Mouse (Mus musculus): ENCODE measurements around the gene Raph1.

Gene Raph1

DNA sequence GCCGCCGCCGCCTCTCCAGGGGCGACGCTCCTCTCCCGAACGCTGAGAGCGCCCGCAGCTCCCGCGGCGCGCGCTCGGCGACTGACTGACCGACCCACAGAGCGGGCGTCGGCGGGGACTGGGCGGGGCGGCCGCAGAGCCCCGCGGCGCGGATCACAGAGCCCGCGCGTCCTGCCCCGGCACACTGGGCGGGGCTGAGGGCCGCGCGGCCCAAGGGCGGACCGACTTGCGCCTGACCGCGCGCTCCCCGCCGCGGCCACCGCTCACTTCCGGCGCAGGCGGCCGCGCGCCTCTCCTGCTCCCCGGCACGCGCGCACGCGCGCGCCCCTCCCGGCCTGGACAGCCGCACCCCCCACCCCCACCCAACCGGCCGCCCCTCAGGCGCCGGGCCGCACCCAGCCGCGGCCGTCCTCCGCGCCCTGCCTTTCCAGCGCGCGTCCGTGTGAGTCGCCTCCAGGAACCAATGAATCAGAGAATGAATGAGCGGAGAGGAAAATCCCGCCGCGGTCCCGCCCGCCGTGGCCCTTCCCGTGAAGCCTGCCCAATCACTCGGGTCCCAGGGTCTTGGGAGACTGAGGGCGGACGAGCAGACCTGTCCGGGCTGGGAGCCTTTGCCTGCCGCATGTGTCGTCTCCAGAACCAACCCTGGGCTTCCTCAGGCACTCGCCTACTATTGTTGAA, at the start of gene Raph1:
Gene Raph1 (minus strand): TSS at position 474 of the 681 bp plus-strand sequence.
- peak; percentile 87 for DNase-seq

DNA sequence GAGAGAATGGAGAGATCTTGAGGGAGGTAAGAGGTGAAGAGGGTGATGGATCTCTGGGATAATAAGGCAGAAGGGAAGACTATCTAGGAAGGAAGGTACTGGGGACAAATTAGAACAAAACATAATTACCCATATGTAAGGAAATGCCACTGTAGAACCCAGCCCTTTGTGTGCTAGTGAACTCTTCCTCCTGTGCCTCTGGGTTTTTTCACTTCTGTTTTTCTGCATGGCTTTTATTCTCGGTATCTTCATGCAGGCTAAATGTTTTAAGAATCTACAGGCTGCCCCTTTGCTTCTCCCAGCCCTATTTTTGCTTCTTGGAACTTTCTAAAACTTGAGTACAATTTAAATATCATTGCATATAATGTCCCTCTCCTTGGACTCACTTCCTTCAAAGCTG, 48.8 kb upstream of the Raph1 start:
- DNase-seq, result no peak

DNA sequence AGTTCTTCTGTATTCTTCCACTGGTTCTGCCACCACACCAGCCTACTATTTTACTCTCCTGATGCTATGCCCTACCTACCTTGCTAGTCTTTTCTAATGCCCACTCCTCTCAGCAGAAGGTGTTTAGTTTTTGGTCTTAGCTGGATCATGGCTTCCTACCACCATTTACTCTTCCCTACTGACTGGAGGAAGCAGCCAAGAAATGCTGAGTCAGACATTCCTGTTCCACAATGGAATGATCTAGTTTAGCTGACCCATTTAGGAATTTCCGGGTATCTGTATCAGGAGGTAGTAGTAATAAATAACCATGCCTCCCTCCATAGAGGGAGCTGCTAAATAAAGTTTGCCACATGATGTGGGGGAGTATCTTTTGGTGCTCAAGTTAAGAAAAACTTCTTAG, 48.0 kb upstream of the Raph1 start:
- no peak for DNase-seq

DNA sequence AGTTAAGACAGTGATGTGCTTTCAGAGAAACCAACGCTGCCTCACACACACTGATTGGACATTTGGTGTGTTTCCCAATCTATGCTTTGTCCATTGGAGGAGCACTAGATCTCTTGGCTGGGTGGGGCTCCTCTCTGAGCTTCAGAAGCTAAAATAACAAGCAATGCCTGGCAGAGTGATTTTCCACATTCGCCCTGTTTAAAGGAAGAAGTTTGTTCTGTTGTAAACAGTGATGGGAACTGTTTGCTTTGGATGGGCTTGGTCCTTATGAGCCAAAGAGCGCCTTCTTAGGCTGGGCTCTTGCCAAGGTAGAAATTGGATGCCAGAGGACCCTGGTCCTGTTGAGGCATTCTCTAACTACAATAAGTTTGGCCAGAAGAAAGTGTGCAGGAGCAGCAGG, 45.1 kb upstream of the Raph1 start:
- DNase-seq, result no peak

DNA sequence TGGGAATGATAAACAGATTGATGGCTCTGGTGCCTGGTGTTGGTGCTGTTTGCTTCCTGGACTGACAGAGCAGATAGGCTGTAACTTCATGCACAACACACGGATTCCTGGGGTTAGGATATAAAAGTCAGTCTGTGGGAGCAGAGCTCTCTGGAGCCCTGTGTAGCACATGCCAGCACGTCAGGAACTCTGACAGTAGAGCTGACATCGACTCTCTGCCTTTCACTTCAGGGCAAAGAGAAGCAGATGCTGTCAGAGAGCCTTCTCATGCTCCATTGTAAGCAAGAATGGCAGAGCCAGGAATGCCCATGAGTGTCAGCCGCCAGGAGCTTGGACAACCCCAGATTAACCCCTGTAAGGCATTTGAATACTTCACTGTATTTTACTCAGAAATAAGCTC, 43.7 kb upstream of the Raph1 start:
- DNase-seq, result no peak

DNA sequence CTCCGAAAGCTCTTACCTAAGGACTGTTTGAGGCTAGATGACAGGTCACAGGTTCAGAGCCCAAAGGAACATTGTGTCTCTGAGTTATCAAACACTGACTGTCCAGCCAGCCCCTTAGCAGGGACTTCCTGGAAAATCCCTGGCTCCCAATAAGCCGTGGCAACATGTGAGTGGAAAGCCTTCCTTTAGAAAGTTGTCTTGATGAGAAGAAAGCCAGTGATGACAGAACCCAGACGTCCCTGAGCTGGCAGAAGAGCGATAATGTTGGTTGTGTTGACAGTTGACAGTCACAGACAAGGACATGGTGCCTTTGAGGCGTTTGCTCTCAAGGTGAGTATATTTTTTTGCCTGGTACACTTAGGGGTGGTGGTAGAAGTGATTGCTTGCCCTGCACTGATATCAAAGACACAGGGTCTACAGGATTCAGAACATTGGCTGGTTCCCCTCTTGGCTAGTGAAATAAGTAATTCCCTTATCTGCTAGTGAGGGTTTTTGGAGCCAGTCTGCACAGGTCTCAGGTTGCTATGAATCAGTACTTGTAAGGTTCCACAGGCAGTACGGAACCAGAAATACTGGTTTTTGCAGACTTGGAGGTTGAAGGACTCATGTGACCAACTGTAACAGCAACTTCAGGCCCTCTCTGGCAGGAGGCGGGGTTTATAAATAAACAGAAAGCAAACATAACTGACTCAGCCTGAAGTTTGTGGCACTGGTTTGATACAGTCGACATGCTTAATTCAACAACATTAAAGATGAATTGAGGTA, 42.3 kb upstream of the Raph1 start:
- peak; percentile 75 for DNase-seq

DNA sequence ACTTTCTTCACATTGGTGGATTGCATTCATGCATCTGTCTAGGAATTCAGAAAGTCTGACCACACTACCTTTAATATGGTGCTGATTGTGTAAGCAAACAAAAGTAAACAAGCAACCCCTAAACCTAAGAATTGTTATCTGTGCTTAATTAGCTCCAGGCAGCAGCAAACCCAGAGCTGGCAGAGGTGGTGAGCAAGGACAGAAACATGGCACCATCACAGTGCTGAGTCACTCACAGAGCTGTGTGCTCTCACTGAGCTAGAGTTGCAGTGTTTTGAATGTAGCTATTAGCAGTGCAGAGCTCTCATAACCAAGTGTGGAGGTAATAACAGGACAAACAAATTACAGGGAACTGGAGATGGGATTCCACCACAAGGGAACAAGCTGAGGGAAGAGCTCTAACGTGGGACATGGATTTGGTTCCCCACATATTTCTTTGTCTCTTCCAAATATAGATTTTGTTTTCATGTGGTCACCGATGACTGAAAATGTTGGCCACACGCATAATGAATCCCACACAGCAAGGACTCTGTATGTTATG, 37.6 kb upstream of the Raph1 start:
- no peak for DNase-seq

DNA sequence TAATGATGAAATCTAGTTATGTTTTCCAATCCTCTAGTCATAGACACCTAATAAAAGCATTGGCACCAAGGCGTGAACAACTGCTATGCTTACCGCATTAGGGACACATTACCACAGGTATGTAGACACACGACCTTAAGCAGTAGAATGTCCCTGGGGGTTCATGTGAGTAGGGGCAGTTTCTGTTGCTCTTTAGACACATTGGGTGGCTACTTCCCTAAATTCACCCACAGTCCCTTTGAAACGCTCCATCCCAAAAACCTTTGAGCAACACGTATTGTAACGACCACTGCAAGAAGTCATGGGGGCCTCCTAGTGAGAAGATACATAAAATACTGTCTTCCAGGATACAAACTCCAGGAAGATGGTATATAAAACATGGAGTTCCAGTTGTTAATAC, 33.8 kb upstream of the Raph1 start:
- no peak for DNase-seq

DNA sequence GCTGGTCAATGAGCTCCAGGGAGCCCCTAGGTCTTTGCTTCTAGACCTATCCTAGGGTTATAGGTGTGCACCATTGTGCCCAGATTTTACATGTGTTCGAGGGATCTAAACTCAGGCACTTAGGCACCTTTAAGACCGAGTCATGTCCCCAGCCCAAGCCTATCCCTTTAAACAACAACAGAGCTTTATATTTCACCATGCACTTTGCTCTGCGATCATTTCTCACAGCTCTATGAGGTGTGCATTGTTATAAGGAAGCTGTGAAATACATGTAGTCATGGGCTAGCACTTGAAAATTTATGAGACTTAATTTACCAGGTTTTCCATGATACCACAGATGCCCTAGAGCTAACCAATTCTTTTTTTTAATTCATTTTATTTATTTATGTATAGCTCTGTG, 33.0 kb upstream of the Raph1 start:
- DNase-seq, result no peak

DNA sequence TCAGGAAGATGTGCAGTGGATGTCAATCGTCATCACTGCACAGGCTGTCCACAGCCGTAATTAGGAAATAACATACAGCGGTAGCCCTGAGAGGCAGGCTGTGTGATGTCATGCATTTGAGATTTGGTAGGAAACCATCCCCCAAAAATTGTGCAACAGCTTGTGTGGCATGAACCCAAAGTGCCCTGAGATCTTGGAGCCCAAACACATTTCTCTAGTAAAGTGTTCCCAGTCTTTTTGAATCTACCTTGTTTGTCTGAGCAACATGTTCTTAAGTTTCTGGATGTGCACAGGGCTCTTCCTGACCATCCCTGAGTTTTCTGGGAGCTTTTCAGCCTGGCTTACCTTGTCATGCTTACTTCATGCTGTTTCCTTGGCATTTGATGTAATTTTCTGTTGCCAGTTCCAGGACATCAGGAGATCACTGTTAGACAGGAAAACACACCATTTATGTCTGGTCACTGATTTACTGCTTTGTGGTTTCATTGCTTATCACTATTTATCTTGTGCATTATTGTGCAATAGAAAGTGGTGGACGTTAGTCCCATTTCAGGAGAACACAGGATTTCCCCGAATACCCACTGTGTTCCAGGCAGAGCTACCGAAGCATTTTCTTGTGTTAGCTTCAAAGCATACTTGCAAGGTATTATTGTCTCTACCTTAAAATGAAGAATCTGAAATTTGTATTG, 32.3 kb upstream of the Raph1 start:
- DNase-seq, result no peak

DNA sequence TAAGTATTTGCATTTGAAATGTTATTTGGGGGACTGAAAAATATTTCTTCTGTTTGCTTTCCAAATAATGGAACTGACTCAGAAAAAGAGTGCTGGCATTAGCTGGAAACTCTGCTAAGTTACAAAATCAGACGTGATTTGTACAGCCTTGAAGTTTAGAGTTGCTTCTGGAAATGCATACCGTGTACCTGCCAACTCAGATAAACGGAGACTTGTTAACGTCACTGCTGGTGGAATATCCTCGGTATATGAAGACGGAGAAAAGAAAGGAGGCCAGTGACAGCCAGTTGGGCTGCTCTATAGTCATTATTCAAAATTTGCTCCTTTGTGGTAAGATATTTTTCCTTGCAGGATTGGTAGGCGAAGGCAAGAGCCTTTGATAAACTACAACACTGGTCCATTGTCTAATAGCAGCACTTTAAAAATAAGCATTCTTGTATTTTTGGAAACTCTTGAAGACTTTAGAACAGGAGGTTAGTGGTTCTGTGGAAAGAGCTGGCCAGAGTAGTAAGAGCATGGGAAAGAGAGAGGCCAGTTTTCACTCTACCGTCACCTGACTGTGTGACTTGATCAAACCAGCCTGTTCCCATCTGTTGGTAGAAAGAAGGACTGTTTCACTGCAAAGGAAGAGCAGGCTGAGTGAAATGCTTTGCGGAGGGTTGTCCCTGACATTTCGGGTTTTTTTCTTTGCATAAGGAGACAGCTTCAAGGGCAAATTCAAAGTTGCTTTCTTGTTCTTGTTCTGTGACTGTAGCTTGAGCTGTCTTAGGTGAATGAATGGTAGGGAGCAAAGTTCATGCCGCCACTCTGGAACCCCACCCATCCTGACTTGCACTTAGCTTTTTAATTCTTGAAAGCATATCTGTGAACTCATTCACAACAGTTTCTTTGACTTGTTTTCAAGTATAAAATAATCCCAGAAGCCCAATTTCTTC, 29.7 kb upstream of the Raph1 start:
- DNase-seq, result no peak

DNA sequence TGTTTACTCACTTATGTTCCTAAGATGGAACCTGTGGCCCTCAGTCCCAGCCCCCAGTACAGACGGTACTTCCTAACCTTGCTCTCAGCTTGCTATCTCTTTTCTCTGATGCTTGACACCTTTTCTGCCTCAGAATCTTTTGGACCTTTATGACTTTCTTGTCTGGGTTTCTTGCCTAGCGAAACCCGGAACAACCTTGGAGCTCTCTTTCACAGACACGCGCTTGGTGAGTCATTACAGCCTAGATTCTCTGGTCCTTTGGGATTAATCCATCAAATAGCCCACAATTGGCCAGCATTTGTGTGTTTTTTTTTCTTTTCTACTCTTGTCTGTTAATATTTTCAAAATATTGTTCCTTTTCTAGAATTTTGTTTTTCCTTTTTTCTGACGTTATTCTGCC, 26.2 kb upstream of the Raph1 start:
- DNase-seq, result no peak

DNA sequence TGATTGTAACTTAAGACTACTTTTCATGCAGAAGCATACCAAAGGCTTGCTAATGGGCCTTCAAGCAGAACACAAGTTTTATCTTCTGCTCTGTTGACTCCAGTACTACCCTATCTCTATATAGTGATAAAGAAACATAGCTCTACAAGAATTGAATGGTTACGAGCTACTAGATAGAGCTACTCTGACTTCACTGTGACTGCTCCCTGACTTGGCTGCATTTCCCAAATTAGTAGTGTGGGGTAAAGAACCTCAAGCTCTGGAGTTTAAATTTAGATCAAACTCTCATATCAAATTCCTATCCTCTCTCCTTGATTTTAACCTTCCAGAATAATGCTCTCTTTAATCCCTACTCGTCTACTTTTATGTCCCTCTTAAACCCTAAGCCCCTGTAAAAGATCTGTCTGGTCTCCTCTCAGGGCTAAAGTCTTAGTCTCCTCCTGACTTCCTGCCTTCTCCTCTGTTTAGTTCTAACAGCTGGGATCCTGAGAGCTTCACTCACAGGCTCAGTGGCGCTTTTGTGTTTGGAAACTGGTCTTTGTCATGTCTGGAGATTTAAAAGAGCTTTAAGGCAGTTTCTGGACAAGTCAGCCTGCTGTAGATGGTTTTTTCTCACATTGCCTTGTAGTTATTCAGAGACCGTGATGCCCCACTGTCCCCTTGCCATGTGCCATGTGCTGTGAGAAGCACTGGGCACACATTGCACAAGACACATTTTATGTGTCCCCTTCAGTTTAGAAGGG, 22.2 kb upstream of the Raph1 start:
- DNase-seq, result no peak

DNA sequence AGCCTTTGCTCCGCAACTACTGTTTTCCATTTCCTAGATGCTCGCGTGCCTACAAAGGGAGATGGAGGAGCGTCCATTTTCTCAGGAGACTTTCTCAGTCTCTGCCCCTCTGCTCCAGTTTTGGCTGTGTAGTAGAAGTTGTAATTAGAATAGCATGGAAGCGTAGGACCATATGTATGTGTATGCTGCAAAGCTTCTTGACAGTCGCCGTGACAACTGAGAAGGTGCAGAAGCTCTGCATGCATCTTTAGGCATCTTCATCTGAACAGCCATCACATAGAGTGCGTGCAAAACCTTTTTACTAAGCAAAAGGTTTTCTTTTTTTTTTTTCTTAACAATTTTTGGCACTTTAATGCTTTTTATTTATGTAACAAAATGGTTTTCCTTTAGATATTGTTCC, 14.1 kb upstream of the Raph1 start:
- DNase-seq, result no peak

DNA sequence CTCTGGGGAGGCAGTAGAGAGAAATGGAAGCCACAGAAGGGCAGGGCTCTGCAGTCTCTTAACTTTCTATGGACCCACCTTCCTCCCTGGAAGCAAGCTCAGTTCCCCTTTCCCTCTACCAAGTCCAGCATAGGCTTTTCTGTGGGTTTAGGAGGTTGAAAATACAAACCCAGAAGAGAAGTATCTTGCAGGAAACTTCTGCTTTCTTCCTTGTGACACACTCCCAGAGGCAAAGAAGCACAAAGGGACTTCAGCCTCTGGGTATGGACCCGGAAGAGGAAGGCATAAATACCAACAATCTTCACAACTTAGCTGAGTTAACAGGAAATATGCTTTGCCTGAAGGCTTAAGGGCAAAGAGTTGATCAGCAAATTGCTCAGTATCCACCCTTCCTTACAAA, 13.0 kb upstream of the Raph1 start:
- no peak for DNase-seq

DNA sequence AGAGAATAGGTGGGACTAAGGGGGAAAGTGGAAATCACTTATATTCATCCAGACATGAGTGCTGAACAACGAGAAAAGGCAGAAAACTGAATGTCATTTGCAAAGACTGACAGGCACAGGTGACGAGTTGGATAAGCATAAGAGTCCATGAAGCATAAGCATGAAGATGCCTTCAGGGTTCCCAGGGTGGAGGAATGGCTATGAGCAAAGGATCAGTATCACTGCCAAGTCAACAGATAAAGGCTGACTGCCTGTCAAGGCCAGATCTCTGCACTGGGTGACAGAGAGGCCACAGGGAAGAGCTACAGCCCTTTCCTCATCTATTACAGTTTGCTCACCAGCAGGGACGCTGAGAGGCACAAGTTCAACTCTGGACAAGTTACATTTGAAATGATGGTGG, 5.8 kb upstream of the Raph1 start:
- no peak for DNase-seq

DNA sequence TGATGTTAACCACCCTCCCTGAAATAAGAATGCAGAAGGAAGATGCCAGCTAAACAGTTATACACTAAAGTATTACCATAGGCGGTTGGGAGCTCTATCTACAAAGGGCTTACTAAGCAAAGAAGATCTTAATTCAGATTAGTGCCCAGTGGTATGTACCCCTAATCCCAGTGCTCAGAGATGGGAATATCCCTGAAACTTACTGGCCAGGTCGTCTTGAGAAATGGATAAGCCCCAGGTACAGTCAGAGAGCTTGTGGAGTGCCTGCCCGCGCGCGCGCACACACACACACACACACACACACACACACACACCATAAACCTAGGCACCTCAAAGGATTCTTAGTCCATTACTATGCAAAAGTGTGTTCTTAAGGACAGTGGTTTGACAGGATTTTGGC, 2.8 kb upstream of the Raph1 start:
- no peak for DNase-seq

DNA sequence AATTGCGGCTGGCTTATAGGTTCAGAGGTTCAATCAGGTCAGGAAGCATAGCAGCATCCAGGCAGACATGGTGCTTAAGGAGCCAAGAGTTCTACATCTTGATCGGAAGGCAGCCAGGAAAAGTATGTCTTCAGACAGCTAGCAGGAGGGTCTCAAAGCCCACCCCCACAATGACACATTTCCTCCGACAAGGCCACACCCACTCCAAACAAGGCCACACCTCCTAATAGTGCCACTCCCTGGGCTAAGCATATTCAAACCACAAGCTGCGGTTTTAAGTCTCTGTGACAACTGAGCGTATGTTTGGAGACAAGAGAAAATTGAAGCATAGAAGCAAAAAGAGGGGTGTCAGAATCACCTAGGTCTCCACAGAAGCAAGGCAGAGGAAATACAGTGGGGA, 2.3 kb upstream of the Raph1 start:
- DNase-seq, result no peak

DNA sequence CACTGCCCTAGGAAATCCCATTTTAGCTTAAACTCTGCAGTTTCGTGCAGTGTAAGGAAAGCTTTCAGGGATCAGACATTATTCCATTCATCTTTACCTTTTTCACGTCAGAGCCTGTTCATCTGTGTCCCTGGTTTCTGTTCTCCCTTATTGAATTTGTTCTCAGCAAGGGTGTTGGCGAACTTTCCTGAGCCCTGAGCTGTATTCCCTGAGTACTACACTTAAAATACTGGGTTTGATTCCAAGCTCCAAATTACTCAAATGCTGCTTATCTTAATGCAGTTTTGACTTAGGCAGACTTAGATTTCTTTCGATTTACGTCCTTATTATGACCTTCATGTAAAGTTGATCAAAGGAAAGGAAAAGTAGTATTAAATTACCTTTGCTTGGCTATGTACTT, 417 bp upstream of the Raph1 start:
- no peak for DNase-seq

DNA sequence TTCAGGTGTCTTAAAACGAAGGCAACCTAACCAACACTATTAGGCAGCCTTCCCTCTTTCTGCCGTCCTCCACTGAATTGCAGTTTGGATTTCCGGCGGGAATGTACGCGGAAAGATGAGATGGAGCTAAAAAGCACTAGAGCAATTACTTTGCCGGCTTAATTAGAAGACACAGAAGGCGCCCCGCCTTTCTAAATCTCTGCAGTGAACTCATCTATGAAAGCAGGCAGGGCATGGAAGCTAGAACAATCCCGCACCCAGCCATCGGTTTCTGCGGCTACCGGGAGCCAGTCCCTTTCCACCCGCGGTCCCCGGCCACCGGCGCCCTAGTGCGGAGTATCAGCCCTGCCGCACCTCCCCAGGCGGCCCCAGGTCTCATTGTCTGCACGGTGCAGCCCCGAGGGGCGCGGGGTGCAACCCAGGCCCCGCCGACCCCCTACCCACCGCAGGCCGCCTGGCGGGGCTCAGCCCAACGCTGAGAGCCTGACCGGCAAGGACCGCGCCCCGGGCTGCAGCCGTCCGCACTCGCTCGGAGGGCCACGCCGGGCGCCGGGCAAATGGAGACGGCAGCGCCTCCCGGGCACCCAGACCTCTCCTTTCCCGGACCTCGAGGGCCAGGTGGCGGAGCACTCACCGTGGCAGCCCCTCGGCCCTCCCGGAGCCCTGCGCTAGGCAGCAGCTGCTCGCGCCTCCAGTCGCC, 823 bp downstream of the Raph1 start:
- DNase-seq, result no peak

DNA sequence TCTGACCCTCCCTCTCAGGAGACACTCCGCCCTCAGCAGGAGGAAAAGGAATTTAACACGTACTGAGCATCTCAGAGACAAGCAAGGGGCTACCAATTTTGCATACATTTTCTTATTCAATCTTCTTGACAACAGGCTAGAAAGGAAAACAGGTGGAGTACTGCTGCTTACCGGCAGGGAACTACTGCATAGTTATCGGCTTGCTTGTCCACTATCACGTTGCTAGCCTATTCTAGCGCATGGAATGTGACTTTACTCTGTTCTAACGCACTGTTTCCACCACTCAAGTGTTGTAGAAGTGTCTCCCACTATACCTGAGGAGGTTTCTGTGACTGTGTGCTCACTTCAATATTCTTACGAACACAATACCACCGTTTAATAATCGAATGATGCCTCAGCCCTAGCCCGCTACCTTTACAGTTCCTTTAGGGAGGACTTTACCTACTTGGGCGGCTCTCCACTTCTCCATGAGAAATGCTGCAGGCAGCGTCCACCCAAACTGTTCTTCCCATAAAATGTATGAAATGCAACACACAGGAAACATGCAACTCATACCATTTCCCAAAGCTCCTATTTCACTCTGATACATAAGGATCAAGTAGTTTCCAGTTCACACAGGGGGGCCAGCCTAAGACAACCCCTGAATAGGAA, 1.5 kb downstream of the Raph1 start:
- DNase-seq, result peak; percentile 11

Measured in kidney, adult 11 months (tissue).